Mouse (Mus musculus): ENCODE measurements around the gene Cytip.

The Cytip gene

GRCm38 (mm10) chr2:58086420-58086819 is 108.9 kb downstream of the Cytip start:
- DNase-seq = no peak

- no peak for DNase-seq
Observed at GRCm38 (mm10) chr2:58079849-58080248, 115.5 kb downstream of the Cytip start.

Data from layer of hippocampus, adult 9-11 months (tissue).